Mouse (Mus musculus) olfactory bulb, adult 2 months (tissue): ENCODE data around the gene Lonp2.

Source experiments
- CTCF ChIP-seq: fragments of 200-500 bp; IDR thresholded peaks from 2 replicates; pipeline ENCODE4 v1.5.1; 2012; ENCODE audit warnings: low read depth, mild to moderate bottlenecking, low read length, moderate library complexity; ENCODE audit not compliant: insufficient read depth
- POLR2A ChIP-seq: fragments of 200-500 bp; IDR thresholded peaks from 2 replicates; pipeline ENCODE4 v1.6.1; 2012; ENCODE audit warnings: mild to moderate bottlenecking, low read depth, low read length, moderate library complexity; ENCODE audit not compliant: insufficient read depth

- TF ChIP-seq CTCF = no peak
- TF ChIP-seq POLR2A = no peak
Measured at GRCm38 (mm10) chr8:86765155-86765554, 141.3 kb downstream of the Lonp2 start.
